Mouse (Mus musculus) stomach, postnatal 0 days (tissue): ENCODE results near the gene Rpn1.

Experiments
- CTCF ChIP-seq: IDR thresholded peaks from 2 replicates; pipeline ENCODE4 v1.5.1; 2016; ENCODE audit warnings: antibody characterized with exemption, low read depth, mild to moderate bottlenecking, moderate library complexity
- EP300 ChIP-seq: optimal IDR thresholded peaks from 2 replicates; pipeline ENCODE3; 2016; ENCODE audit warnings: antibody characterized with exemption

DNA sequence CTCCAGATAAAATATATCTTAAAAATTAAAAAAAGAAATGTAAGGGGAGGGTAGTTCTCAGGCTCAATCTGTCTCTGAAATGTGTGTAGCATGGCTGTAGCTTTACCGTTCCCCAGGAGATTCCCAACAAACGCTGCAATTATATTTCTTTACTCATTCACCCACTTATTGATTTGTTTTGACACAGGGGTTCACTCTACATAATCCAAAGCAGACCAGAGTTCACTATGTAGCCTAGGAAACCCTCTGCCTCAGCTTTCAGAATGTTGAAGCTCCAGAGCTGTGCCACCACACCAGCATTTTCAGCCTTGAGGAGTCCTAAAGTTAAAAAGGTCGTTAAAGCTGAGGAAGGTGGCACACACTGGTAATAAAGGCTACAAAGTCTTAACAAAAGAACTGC lies 18.3 kb upstream of the Rpn1 start:
- TF ChIP-seq CTCF, result no peak
- no peak for TF ChIP-seq EP300
